Mouse (Mus musculus) left cerebral cortex, postnatal 36 days (tissue): ENCODE results near the gene Olfr1338. TPM values are rescaled to one million over a fixed set of nuclear protein-coding genes. Genes with fewer than 3 reads are reported as not detected.
"Not testable (repeated sequence)": the region's sequence is repeated elsewhere in the genome, so short reads cannot be mapped to it uniquely, and the experiment has no call there.

Experiments
- DNase-seq, 2 experiments: peaks; one replicate each; pipeline ENCODE4 v3.0.0; 2021 to 2022; ENCODE audit warnings: low spot score in 2 of 2, mixed read lengths in 1 of 2
- intact Hi-C: fragments of 180-260 bp; cut with DNase I; formaldehyde crosslinking; loops from one replicate; pipeline ENCODE4 v1.15.1; 2025
- total RNA-seq, 2 experiments: library from RNA; stranded (reverse); gene quantifications; 2 replicates each; pipeline ENCODE4 v1.2.3; 2021

Gene Olfr1338
- not detected for total RNA-seq

DNA sequence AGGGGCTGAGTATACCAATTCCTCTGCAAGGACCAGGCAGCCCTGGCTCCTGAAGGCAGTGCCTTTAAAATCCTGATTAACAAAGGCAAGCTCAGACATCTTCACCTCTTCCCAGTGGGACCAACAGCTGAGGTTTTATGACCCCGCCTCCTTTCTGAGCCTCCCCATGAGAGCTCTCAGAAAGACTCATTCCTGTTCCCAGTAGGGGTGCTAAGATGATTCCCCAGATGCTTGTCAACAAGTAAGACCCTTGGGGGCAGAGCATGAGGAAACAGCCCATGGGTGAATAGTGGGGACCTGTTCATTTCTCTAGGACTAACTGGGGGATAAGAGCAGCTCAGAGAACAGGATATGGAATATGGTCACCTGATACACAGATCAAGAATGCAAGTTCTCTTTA lies at the start of gene Olfr1338:
Olfr1338 (minus strand) TSS at position 101 of the 400 bp plus-strand sequence.
- DNase-seq: no peak
- intact Hi-C loops: no loop called here

DNA sequence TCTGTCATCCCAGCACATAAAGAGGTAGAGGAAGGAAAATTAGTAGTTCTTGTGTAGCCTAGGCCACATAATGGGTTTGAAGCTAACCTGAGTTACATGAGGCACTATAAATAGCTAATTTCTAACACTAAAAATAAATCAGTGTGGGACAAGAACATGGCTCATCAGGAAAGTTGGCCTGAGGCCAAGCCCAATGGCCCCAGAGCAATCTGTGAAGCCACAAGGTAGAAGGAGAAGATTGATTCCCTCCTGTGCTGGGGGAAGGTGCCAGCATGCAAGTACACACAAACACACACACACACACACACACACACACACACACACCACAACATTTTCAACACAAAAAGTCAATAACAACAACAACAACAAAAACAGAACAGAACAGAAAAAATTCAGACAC lies 34.3 kb upstream of the Olfr1338 start:
- DNase-seq, intact Hi-C loops: not testable (repeated sequence)

DNA sequence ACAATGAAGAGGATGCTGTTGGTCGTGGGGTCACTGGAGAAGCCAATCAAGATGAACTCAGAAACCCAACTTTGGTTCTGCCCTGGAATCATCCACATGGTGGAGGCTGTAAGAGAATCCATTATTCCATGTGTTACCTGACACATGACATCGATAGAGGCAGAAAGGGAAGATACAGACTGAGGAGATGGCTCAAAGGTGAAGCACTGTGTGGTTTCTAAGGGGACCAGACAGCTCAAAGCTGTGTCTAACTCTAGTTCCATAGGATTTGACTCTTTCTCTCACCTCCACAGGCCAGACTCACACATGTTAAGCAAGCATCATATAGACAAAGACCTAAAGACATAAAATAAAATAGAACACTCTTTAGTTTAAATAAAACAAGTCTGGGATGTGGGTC lies 23.9 kb upstream of the Olfr1338 start, which contains the start of gene Olfr1337:
Olfr1337 (minus strand) TSS at position 101 of the 400 bp plus-strand sequence.
- no peak for DNase-seq
- intact Hi-C loops: no loop called here

DNA sequence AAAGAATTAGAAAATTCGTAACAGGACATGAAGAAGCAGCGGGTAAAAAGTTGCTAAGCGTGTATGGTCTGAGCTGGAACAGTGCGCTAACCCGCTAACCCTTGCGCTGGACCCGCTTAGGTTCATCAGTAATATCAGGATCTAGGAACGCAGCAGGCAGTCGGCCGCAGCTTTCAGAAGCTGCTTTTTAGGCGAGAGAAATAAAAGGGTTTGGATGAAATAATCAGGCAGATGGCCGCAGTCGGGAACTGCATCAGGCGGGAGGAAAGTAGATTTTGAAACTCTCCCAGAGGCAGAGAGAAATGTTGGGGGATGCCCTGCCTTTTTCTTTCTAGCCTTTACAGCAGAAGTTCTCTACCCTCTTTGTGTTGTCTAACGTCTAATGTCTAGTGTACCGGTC lies 16.7 kb downstream of the Olfr1338 start:
- intact Hi-C loops: no loop called here
- DNase-seq: no peak

DNA sequence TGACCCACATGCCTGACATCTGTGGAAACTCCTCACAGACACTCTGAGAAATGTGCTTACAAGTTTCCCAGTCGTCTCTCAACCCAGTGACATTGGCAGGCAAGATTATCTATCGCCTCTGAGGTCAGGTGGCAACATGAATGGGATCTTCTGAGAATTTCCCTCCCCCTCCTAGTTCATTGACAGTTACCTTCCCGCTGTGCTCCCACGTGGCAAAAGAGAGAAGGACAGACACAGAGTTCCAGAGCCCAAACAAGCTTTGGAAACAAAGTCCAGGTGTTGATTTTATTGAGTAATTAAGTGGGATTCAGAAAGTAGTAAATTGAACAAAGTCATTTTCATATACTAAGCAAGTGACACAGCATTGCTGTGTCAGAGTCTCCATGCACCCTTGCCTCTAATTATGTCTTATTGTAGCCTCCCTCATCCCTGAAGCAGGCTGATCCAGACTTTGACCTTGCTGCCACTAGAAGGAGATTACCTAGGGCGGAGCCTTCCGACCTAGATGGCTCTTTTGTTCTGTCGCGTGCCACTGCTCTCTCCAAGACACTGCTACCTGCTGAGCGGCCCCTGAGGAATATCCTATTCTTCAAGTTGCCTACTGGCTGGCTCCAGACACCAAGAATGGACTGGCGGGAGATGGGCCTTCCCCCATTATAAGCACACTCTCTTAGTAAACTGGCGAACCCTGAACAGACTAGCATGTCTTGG lies 17.4 kb downstream of the Olfr1338 start:
- intact Hi-C loops: no loop called here
- no peak for DNase-seq

DNA sequence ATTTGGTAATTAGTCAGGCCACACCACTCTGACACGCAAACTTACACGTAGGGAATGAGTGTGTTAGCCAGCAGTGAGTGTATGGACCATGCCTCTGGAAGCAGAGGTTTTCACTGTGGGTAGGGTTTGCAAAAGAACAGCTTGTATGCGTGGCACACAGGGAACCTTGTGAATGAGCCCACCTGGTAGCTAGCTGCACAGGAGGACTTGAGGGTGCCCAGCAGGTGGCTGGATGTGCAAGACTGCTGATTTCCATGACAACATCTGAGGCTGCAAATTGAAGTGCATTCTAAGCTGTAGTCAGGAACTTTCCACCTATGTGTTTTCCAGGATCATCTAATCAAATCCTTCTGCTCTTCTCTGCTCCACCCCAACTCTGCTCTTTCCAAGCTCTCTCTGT lies 19.0 kb downstream of the Olfr1338 start:
- intact Hi-C loops: loop anchor here (2.0 kb wide), 1 partner anchor 27 kb away; no protein-coding TSS in a partner anchor
- DNase-seq: no peak

DNA sequence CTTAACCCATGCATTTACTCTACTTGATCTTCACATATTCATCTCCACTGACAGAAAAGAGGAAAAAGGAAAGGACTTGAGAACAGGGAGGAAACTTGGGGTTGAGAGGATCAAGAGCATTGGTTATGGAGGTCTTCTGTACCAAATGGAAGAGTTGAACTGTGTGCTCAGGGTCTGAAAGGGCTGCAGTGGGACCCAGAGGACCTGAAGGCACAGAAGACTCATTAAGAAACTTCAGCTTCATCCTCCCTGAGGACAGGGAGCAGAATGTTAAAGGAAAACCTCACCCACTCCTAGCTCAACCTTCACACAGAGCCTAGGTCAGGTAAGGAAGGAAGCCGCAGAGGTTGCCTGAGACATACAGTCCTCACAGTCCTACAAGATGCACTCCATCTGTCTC lies 26.7 kb downstream of the Olfr1338 start, which contains the start of gene Olfr1339:
Olfr1339 (plus strand) TSS at position 301 of the 400 bp plus-strand sequence.
- intact Hi-C loops: no loop called here
- no peak for DNase-seq

DNA sequence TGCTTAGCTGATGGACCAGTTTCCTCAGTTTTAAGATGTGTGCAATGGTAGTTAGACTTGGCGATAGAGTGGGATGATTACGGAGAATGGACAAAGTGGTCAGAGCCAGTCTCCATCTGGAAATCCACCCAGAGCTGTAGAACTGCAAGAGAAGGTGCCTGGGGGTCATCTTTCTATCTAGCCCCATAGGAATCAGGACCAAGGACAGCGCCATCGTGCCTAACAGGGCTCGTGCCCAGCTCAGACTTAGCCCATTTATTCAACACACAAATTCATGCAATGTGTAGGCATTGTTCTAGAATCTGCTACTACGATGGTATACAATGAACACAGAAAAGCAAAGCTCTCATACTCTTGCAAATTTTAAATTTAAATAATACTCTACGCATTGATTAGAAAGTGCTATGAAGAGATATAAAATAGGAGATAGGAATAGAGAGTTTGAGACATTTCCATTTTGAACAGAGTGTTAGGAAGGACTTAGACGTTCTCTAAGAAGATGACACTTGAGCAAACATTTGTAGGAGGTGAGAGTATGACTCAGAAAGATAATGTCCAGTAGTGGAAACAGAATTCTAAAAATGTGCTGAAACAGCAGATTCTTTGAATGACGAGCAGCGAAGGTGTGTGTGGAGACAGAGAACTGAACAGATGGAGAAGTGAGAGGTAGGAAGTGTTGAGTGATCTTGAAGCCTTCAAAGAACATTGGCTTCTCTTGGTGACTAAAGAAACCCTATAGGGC lies 36.6 kb downstream of the Olfr1338 start:
- intact Hi-C loops: no loop called here
- DNase-seq: no peak

DNA sequence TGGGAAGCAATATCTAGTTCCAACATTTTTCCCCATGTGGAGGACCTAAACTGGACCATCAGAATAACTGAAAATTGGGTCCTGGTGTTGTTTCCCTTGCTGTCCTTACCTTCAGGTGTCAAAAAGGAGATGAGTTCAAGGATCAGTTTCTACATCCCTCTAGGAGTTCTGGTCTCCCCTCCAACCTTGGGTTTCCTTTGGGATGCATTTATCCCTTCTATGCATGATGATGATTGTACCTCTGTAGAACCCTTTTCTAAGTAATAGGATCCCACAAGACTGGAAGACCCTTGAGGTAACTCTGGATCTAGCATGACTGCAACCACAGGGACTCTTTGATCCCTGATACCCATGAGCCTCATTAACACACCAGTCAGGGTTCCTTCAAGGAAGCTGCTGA lies 38.7 kb downstream of the Olfr1338 start, which contains the start of gene Olfr1340:
Olfr1340 (plus strand) TSS at position 301 of the 400 bp plus-strand sequence.
- intact Hi-C loops: no loop called here
- no peak for DNase-seq

DNA sequence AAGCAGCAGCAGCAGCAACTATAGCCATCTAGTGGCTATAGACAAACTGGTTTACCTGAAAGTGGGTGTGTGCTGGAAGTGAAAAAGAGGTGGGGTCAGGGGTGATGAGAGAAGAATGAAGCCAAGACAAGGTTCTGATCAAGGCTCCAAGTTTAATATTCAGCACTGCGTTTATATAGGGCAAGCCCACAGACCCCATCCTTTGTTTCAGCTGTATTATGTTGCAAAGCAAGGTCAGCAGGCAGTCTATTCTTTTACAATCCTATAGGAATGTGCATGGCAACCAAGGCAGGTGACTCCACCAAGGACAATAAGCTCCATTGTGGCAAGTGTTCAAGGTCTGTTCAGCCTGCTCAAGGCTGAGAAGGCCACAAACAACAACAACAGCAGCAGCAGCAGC lies 46.9 kb downstream of the Olfr1338 start:
- intact Hi-C loops: no loop called here
- DNase-seq: no peak

DNA sequence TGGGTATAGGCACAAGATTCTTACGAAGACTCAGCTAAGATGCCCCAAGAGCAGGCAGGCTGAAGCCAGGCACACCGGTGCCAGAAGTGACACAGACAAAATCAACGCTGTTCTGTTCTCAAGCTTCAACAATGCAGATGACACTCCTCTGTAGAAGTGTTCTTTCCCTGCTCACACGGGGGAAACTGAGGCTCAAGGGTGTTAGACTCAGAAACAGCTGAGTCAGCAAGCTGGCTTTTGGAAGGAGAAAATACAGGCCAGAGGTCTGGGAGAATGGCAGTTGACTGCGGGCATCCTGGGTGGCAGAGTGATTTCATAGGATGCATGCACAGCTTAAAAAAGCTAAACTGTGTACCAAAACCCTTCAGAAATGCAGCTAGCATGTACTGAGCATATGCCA lies 50.5 kb downstream of the Olfr1338 start:
- intact Hi-C loops: no loop called here
- DNase-seq: no peak

DNA sequence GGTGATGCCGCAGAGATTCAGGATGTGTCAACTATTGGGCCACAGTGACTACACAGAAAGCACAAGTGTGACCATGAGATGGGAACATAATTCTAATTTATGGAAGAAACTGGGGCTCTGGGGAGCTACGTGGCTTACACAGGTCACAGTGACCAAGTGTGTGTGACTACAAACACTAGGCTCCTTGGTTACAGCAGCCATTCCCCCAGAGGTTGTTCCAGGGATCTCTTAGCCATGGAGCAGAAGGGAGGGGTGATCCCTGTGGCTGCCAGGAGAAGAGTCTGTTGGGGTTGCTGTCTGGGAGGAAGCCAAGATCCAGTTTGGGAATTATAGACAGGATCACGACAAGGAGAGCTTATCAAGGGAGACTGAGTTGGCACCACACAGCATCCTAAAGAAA lies 55.3 kb downstream of the Olfr1338 start, which contains the start of gene Olfr1341:
Olfr1341 (plus strand) TSS at position 301 of the 400 bp plus-strand sequence.
- intact Hi-C loops: no loop called here
- DNase-seq: no peak

Other genes with a start within 250 kb of the Olfr1338 start
- gene 2610528J11Rik, start 231.7 kb downstream of the Olfr1338 start, total RNA-seq: not detected
- 10 to 100 TPM in 1 of 2 experiments, 1 to 10 TPM in 1; 6.6 to 14.5 TPM for gene Tmem125, start 214.7 kb downstream of the Olfr1338 start, total RNA-seq
- gene Cfap57, start 138.0 kb downstream of the Olfr1338 start, total RNA-seq: under 1 TPM; 0.64 to 0.70 TPM
- 10 to 100 TPM; 53.5 to 62.3 TPM for gene Ebna1bp2, start 137.9 kb downstream of the Olfr1338 start, total RNA-seq
- not detected for gene Olfr62, start 99.8 kb downstream of the Olfr1338 start, total RNA-seq
- gene Olfr1342, start 66.0 kb downstream of the Olfr1338 start, total RNA-seq: not detected
- not detected for gene Olfr1341, start 55.2 kb downstream of the Olfr1338 start, total RNA-seq
- gene Olfr1340, start 38.6 kb downstream of the Olfr1338 start, total RNA-seq: not detected
- not detected for gene Olfr1339, start 26.6 kb downstream of the Olfr1338 start, total RNA-seq
- gene Olfr1337, start 23.8 kb upstream of the Olfr1338 start, total RNA-seq: not detected
- gene Olfr1335, start 51.2 kb upstream of the Olfr1338 start, total RNA-seq: not detected
- gene Olfr1333, start 77.5 kb upstream of the Olfr1338 start, total RNA-seq: not detected
- not detected for gene Olfr1331, start 105.9 kb upstream of the Olfr1338 start, total RNA-seq
- gene Olfr1330, start 129.9 kb upstream of the Olfr1338 start, total RNA-seq: not detected
- gene Olfr1329, start 158.7 kb upstream of the Olfr1338 start, total RNA-seq: not detected
- gene Olfr1328, start 179.9 kb upstream of the Olfr1338 start, total RNA-seq: not detected
- under 1 TPM; 0.35 to 0.82 TPM for gene Lao1, start 202.8 kb upstream of the Olfr1338 start, total RNA-seq